Comparison of ENCODE assay signal across 28 mouse cellular contexts in genomic region chr9:7633936-7634335, GRCm38 (mm10). TPM values are rescaled to one million over a fixed set of nuclear protein-coding genes. Genes with fewer than 3 reads are reported as not detected.
DNase-seq lines count a peak whose midpoint lies in the region; ATAC-seq lines count a peak whose summit lies in the region.
"Had no signal": no experiment of that assay in that cellular context is flagged by ENCODE, and none has a peak within 500 bp of the region (broad histone marks: within the 10 kb centered on the region; RNA-seq: fewer than 3 reads in every experiment).

No protein-coding gene starts in this region.

- no peak overlapping the region for H3K27ac ChIP-seq in neural tube, embryonic 12.5 days
- H3K27ac ChIP-seq: embryonic facial prominence, embryonic 13.5 days; forebrain, embryonic 12.5 days; heart, embryonic 10.5 days; hindbrain, embryonic 14.5 days; intestine, embryonic 15.5 days had no signal

- no peak overlapping the region for H3K9ac ChIP-seq in neural tube, embryonic 12.5 days
- H3K9ac ChIP-seq: embryonic facial prominence, embryonic 13.5 days; forebrain, embryonic 12.5 days; hindbrain, embryonic 14.5 days; intestine, embryonic 15.5 days had no signal

- 0 out of 2 replicates have a peak, but pooled peaks have one; percentile 21 for ATAC-seq in neural tube, embryonic 12.5 days (ENCODE audit: low FRiP score, low read depth)
- no peak for ATAC-seq in cerebellum, adult (ENCODE audit: insufficient number of reproducible peaks, low FRiP score, low TSS enrichment)
- ATAC-seq: forebrain, embryonic 16.5 days; intestine, embryonic 15.5 days had no signal

- no peak overlapping the region for H3K4me2 ChIP-seq in neural tube, embryonic 12.5 days (replicated peaks)
- H3K4me2 ChIP-seq: embryonic facial prominence, embryonic 13.5 days; forebrain, embryonic 12.5 days; hindbrain, embryonic 14.5 days; intestine, embryonic 15.5 days had no signal

- peak; percentile 3 for DNase-seq in gastrocnemius, adult 18-20 months (ENCODE audit: low spot score)
- DNase-seq in gastrocnemius, postnatal 10 days, result no peak
- no peak for DNase-seq in neural tube, embryonic 10.5 days (ENCODE audit: extremely low spot score, low spot score)
- DNase-seq in WW6 (ENCODE audit: low read depth, low spot score), result peak; percentile 33
- DNase-seq in urinary bladder, adult 18-20 months (ENCODE audit: low spot score in 2 of 2), result no peak
- DNase-seq: adrenal gland, adult 8-10 months; adrenal gland, postnatal 36 days; cerebellum, adult 11 months; cerebellum, adult 8-10 months; cerebellum, postnatal 14 days; heart, adult 18-20 months; heart, postnatal 10 days; kidney, adult 18-20 months had no signal

- H3K9me3 ChIP-seq in neural tube, embryonic 12.5 days, result no peaks in the 10 kb centered on the region
- H3K9me3 ChIP-seq: embryonic facial prominence, embryonic 13.5 days; forebrain, embryonic 12.5 days; heart, embryonic 10.5 days; intestine, embryonic 15.5 days had no signal

- no peaks in the 10 kb centered on the region for H3K36me3 ChIP-seq in neural tube, embryonic 12.5 days
- H3K36me3 ChIP-seq: embryonic facial prominence, embryonic 13.5 days; forebrain, embryonic 12.5 days; heart, embryonic 10.5 days; intestine, embryonic 15.5 days had no signal

- no peaks in the 10 kb centered on the region for H3K27me3 ChIP-seq in neural tube, embryonic 12.5 days (replicated peaks)
- H3K27me3 ChIP-seq: CH12.LX; embryonic facial prominence, embryonic 13.5 days; forebrain, embryonic 12.5 days; intestine, embryonic 15.5 days had no signal

- H3K4me3 ChIP-seq in neural tube, embryonic 12.5 days, result no peak overlapping the region
- H3K4me3 ChIP-seq: embryonic facial prominence, embryonic 13.5 days; forebrain, embryonic 12.5 days; heart, embryonic 10.5 days; intestine, embryonic 15.5 days had no signal

- WGBS in neural tube, embryonic 12.5 days, result 8% methylated on average over 5 of the region's 5 CpGs

- H3K4me1 ChIP-seq in neural tube, embryonic 12.5 days, result no peaks in the 10 kb centered on the region
- H3K4me1 ChIP-seq: embryonic facial prominence, embryonic 13.5 days; forebrain, embryonic 12.5 days; heart, embryonic 10.5 days; intestine, embryonic 15.5 days had no signal

RNA-seq across cellular contexts. Expression of gene Mmp20, which starts 5.9 kb away (rescaled TPM):
- not detected for total RNA-seq in gastrocnemius, adult 18-20 months (2021)
- not detected for total RNA-seq in gastrocnemius, postnatal 10 days (2021)
- not detected in 2 replicates for polyA plus RNA-seq in neural tube, embryonic 12.5 days (2016; fragmentation: Nextera tagmentation; extraction: Ambion mirVana)
- total RNA-seq: adrenal gland, adult 8-10 months; adrenal gland, postnatal 36 days; common myeloid progenitor, adult 5-6 weeks; gastrocnemius, adult 8-10 months; heart, adult 18-20 months; heart, postnatal 10 days; hematopoietic stem cell, adult 5-6 weeks; MEL had no signal
- polyA plus RNA-seq: embryonic facial prominence, embryonic 13.5 days; forebrain, embryonic 12.5 days; forebrain, embryonic 16.5 days; heart, embryonic 10.5 days; heart, embryonic 14.5 days; hindbrain, embryonic 14.5 days; kidney, embryonic 14.5 days had no signal

RNA-seq across cellular contexts. Expression of gene Mmp7, which starts 58.0 kb away (rescaled TPM):
- total RNA-seq in gastrocnemius, adult 18-20 months (2021), result not detected
- total RNA-seq in gastrocnemius, postnatal 10 days (2021), result not detected
- not detected in 2 replicates for polyA plus RNA-seq in neural tube, embryonic 12.5 days (2016; fragmentation: Nextera tagmentation; extraction: Ambion mirVana)
- total RNA-seq: adrenal gland, adult 8-10 months; adrenal gland, postnatal 36 days; CH12.LX; common myeloid progenitor, adult 5-6 weeks; gastrocnemius, adult 8-10 months; heart, adult 18-20 months; heart, postnatal 10 days; hematopoietic stem cell, adult 5-6 weeks; MEL had no signal
- polyA plus RNA-seq: embryonic facial prominence, embryonic 13.5 days; forebrain, embryonic 12.5 days; forebrain, embryonic 16.5 days; heart, embryonic 10.5 days; heart, embryonic 14.5 days; hindbrain, embryonic 14.5 days; kidney, embryonic 14.5 days had no signal

Comparison
In these comparisons a context has a peak if more than half of its experiments do, and no peak if none do; other contexts are left out.
1. DNase-seq: peak in gastrocnemius, adult 18-20 months (single experiment) and WW6 (single experiment); none in gastrocnemius, postnatal 10 days (single experiment), neural tube, embryonic 10.5 days (single experiment) and urinary bladder, adult 18-20 months (0 of 2).